Mouse (Mus musculus): ENCODE results near the gene Ttll11.

Ttll11 gene

GRCm38 (mm10) chr2:35764328-35764727 lies 215.4 kb downstream of the Ttll11 start:
- DNase-seq (ENCODE audit: low spot score) = no peak

- no peak for DNase-seq (ENCODE audit: low spot score)
Observed at GRCm38 (mm10) chr2:35763818-35764217, 215.9 kb downstream of the Ttll11 start.

- no peak for DNase-seq (ENCODE audit: low spot score)
Observed at GRCm38 (mm10) chr2:35761458-35761857, 218.3 kb downstream of the Ttll11 start.

GRCm38 (mm10) chr2:35760867-35761266 lies 218.8 kb downstream of the Ttll11 start:
- DNase-seq (ENCODE audit: low spot score) = no peak

GRCm38 (mm10) chr2:35760352-35760751 lies 219.4 kb downstream of the Ttll11 start:
- no peak for DNase-seq (ENCODE audit: low spot score)

- peak; percentile 6 for DNase-seq (ENCODE audit: low spot score)
Observed at GRCm38 (mm10) chr2:35756467-35756866, 223.2 kb downstream of the Ttll11 start.

- DNase-seq (ENCODE audit: low spot score) = no peak
Observed at GRCm38 (mm10) chr2:35751781-35752505, 227.8 kb downstream of the Ttll11 start.

GRCm38 (mm10) chr2:35750533-35751141 lies 229.1 kb downstream of the Ttll11 start:
- DNase-seq (ENCODE audit: low spot score) = no peak

GRCm38 (mm10) chr2:35747371-35748035 lies 232.2 kb downstream of the Ttll11 start:
- DNase-seq (ENCODE audit: low spot score) = no peak

- no peak for DNase-seq (ENCODE audit: low spot score)
Observed at GRCm38 (mm10) chr2:35746638-35747037, 233.1 kb downstream of the Ttll11 start.

- no peak for DNase-seq (ENCODE audit: low spot score)
Observed at GRCm38 (mm10) chr2:35745876-35746275, 233.8 kb downstream of the Ttll11 start.

- no peak for DNase-seq (ENCODE audit: low spot score)
Observed at GRCm38 (mm10) chr2:35739669-35740254, 240.0 kb downstream of the Ttll11 start.

- no peak for DNase-seq (ENCODE audit: low spot score)
Observed at GRCm38 (mm10) chr2:35737467-35738027, 242.2 kb downstream of the Ttll11 start.

- no peak for DNase-seq (ENCODE audit: low spot score)
Observed at GRCm38 (mm10) chr2:35736061-35736460, 243.7 kb downstream of the Ttll11 start.

- DNase-seq (ENCODE audit: low spot score) = no peak
Observed at GRCm38 (mm10) chr2:35735001-35735400, 244.7 kb downstream of the Ttll11 start.

GRCm38 (mm10) chr2:35731671-35732449 lies 247.9 kb downstream of the Ttll11 start:
- no peak for DNase-seq (ENCODE audit: low spot score)

GRCm38 (mm10) chr2:35729077-35730065 lies 250.3 kb downstream of the Ttll11 start:
- peak; percentile 86 for DNase-seq (ENCODE audit: low spot score)

GRCm38 (mm10) chr2:35728633-35729032 lies 251.1 kb downstream of the Ttll11 start:
- no peak for DNase-seq (ENCODE audit: low spot score)

- no peak for DNase-seq (ENCODE audit: low spot score)
Observed at GRCm38 (mm10) chr2:35723691-35724090, 256.0 kb downstream of the Ttll11 start.

- DNase-seq (ENCODE audit: low spot score) = no peak
Observed at GRCm38 (mm10) chr2:35723267-35723666, 256.4 kb downstream of the Ttll11 start.
